Mouse (Mus musculus) splenic B cell, adult 2 months (primary cell): ENCODE measurements around the gene Paxbp1.
A peak's percentile ranks its signal among the peaks of the same experiment; 100 is the strongest.
"Not testable (repeated sequence)": the region's sequence is repeated elsewhere in the genome, so short reads cannot be mapped to it uniquely, and the experiment has no call there.

Source experiments
- DNase-seq: peaks from one replicate; pipeline ENCODE4 v3.0.0-alpha.2; 2011; ENCODE audit warnings: low read depth, low spot score
- H3K27me3 ChIP-seq: 2 replicates; pipeline ENCODE4 v1.6.1; 2012; ENCODE audit warnings: mild to moderate bottlenecking, low read length, moderate library complexity, mixed read lengths; ENCODE audit not compliant: control insufficient read depth, poor library complexity, insufficient read depth, severe bottlenecking
- H3K36me3 ChIP-seq: 2 replicates; pipeline ENCODE4 v1.6.1; 2012; ENCODE audit warnings: mild to moderate bottlenecking, low read length, moderate library complexity, mixed read lengths; ENCODE audit not compliant: control insufficient read depth, poor library complexity, insufficient read depth, severe bottlenecking

The Paxbp1 gene

DNA sequence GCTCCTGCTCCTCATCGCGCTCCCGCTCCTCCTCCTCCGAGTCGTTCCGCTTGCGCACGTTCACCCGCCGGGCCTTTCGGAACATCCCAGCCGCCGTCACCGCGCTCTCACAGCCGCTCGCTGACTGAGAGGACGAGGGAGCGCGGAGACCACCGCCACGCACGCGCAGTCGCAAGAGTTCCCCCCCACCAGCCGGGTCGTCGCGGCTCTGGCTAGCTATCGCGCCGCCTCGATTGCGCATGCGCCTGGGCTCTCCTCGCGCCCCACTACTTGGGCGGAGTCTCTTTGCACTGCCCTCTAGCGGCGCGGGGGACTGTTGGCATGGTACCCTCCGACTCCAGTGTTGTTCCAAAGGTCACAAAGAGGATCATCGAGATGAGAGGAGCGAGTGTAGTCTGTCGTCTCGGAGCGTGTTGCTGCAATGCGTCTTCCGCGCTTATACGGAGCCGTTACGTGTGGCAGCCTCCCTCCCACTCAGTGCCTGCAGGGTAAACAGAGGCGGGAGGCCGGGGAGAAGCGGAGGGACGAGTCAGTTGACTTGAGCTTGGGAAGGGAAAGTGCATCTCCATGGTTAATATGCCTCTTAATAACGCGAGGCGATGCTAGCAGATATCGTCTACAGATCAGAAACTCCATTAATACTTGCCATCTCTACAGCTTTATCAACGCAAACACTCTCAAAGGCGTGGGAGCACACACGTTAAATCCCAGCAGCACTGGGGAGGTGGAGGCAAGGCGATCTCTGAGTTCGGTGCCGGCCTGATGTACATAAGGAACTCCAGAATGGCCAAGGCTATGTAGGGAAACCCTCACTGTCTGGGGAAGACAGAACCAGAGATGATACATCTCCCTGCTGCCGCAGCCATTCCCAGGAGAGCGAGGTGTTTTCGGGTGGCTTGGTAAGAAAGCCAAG lies at the start of gene Paxbp1:
Paxbp1 (minus strand) TSS at position 274 of the 913 bp plus-strand sequence.
- Histone ChIP-seq H3K36me3 (no peaks in the 10 kb centered on the region), H3K27me3 (no peaks in the 10 kb centered on the region)
- peak; percentile 99 for DNase-seq

DNA sequence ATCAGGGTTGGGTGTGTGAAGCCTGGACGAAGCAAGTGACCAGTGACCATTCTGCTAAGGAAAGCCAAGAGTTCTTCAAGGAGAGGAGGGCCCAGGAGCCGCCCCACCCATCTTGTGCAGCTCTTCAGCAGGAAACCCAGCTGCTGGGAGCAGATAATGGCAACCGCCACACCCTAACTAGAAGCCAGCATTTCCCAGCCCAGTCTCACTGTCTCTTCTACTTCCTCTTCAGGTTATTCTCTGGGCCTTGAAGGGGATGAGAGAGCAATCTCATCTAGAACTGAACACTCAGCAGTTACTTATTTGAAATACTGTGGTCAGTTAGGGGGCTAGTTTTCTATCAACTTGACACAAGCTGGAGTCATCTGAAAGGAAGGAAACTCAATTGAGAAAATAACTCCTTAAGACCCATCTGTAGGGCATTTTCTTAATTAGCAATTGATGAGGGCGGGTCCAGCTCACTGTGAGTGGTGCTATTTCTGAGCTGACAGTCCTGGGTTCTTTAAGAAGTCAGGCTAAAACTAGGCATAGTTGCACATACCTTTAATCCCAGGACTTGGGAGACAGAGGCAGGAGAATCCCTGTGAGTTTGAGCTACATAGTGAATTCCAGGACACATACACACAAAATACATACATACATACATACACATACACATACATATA lies 42.4 kb upstream of the Paxbp1 start:
- no peaks in the 10 kb centered on the region for H3K36me3 ChIP-seq
- H3K27me3 ChIP-seq = no peaks in the 10 kb centered on the region
- no peak for DNase-seq

DNA sequence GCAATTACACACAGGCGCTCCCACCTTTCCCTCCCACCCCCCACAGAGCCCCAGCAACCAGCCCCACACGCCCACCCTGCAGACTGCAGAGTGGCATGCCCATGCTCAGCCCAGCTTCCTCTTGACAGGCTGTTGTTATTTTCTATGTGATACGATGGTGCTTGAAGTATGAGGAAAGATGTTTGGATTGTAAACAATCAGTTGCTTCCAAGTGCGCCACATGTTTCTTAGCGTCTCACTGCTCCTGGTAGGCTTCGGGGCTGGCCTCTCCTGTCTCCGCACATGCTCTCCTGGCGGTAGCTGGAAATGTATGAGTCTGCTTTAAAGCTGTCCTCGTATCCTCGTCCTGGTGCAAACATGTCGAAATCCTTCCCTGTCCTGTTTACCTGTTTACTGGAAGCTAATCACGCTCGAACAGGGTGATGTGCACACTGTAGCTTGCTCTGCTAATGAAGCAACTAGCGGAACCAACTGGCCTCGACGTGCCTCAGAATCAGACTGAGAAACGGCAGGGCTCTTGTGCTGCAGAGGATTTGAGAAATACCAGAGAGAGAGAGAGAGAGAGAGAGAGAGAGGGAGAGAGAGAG lies 41.0 kb upstream of the Paxbp1 start:
- DNase-seq = no peak
- Histone ChIP-seq H3K27me3 (no peaks in the 10 kb centered on the region), H3K36me3 (no peaks in the 10 kb centered on the region)

DNA sequence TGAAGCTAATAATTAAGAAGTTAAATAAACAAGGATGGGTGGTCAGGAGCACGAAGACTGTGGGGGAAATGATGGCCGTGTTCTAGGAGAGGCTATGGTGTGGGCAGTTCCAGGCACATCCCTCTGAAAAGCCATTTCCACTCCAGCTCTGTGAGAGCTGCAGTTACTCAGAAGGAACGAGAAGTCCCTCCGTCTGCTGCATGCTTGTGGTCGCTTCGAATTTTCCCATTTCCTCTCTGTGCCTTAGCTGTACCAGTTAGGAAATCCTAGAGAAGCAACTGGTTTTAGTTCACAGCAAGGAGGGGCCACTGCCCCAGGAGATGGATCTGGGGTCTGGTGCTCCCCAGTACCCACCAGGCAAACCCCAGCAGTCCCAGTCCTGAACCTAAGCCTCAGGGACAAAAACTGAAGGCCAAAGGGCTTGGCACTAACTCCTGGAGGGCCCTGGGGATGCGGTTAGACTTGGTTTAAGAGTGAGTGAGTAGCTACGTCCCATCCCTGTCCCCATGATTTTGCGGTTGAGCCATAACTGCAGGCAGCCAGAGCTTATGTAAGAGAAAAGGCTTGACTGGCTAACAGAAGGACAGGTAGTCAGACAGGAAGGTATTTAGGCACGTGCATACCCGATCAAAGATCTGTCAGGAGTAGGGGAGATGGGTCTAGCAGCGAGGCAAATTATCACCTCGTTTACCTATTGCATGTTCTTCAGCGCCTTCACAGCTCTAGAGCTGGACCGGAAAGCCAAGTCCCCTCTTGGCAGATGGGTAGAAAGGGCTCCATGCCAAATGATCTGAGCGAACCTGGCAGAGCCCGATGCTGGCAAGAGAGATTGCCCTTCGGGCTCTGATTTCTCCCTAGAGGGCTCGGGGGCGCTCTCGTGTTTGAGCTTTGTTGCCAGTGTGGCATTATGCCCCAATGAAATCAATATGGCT lies 40.2 kb upstream of the Paxbp1 start:
- Histone ChIP-seq H3K36me3 (no peaks in the 10 kb centered on the region), H3K27me3 (no peaks in the 10 kb centered on the region)
- DNase-seq = no peak

DNA sequence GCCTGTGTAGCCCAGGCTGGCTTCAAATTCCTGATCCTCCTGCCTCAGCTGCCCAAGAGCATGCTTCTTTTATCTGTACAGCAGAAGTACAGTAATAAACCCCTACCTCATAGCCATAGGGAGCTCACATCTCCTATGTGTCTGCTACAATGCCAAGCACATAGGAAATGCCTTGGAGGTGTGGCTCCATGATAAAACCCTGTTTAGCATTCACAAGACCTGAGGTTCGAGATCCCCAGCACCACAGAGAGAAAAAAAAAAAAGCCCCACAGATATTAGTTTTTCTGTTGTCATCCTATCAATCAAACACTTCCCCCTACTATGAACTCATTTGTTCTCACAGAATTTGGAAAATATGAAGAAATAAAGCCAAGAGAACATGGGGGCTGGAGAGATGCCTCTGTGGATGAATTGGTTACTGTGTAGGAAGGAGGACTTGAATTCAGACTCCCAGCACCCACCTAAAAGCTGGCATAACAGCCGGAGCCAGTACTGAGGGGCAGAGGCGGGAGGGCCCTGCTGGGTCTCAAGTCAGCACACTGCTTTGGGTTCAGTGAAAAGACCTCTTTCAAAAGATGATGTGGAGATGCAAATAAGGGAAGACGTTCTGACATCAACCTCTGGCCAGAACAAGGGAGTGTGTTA lies 38.8 kb upstream of the Paxbp1 start:
- Histone ChIP-seq H3K36me3 (no peaks in the 10 kb centered on the region), H3K27me3 (no peaks in the 10 kb centered on the region)
- DNase-seq = no peak

DNA sequence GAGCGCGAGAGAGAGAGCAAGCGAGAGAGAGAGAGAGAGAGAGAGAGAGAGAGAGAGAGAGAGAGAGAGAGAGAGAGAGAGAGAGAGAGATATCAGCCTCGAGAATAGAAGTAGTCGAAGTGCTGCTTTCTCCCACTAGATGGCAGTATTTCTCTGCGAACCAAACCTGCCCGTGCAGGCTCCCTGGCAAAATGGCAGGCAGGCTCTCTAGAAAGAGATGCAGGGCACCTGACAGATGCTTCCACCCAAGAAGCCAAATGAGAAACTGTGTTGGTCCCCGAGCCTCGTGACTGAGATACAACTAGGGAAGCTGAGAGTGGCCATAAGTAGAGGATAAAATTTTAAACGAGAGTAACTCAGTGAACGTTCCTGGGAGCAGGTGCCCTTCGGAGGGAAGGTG lies 37.2 kb upstream of the Paxbp1 start:
- Histone ChIP-seq H3K27me3 (no peaks in the 10 kb centered on the region), H3K36me3 (no peaks in the 10 kb centered on the region)
- peak; percentile 88 for DNase-seq

DNA sequence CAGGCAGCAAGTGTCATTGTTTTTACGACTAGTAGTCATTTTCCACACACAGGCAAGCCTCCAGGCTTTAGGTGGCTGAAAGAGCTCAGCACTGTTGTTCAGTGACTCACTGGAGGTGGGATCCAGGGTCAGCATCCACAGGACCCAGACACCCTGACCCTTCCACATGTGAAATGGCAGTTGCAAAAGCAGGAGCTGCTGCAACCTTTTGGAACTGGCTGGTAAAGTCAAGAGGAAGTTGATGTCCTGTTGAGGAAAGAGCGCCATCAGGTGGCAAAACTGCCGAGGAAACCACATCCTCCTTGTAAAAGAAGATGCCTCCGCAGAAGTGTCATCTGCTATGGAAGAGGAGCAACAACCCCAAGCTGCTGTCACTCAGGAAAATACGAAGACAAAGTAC lies 31.8 kb upstream of the Paxbp1 start:
- H3K36me3 ChIP-seq = no peaks in the 10 kb centered on the region
- H3K27me3 ChIP-seq = no peaks in the 10 kb centered on the region
- DNase-seq = peak; percentile 50

DNA sequence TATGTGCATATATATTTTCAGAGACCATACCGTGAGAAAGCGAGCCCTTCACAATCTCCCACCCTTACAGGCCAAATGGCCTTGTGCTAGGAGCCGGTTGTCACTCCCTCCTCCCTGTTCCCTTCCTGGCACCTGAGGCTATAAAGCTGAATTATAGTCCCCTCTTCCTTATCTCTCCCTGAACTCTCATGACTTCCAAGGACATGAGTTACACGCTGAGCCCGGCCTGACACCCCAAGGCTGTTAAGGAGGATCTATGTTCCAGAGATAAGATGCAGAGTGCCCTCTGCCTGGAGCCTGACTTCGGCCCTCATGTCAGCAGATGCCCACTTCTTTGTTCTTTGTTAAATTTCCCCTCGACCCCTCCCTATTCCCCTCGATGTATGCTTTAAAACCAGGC lies 31.1 kb upstream of the Paxbp1 start:
- H3K27me3 ChIP-seq, DNase-seq, H3K36me3 ChIP-seq: not testable (repeated sequence)

DNA sequence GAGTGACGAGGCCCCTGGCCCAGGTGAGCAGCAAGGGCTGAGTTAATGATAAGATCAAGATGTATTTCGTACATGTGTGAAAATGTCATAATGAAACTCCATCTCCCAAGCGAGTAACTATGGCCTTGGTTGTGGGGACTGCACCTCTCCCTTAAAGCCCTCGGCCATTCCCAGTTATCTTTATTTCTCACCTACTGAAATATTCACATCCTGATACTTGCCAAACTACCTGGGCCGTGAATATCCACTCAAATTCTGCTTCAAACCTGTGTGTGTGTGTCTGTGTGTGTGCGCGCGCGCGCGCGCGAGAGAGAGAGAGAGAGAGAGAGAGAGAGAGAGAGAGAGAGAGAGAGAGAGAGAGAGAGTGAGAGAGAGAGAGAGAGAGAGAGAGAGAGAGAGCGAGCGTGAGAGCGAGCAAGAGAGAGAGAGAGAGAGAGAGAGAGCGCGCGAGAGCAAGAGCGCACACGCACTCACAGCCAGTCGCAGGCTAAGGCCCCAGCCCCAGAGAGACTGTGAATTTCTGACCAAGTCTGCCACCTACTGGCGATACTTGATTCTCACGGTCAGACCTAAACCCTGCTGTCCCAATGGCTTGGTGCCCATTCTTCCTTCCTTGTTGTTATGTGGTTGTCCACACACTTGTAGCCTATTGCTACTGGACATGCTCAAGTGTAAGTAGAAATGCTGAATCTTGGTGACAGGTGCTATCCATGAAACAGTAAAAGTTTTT lies 29.0 kb upstream of the Paxbp1 start:
- peak; percentile 89 for DNase-seq
- no peaks in the 10 kb centered on the region for H3K27me3 ChIP-seq
- H3K36me3 ChIP-seq = no peaks in the 10 kb centered on the region

DNA sequence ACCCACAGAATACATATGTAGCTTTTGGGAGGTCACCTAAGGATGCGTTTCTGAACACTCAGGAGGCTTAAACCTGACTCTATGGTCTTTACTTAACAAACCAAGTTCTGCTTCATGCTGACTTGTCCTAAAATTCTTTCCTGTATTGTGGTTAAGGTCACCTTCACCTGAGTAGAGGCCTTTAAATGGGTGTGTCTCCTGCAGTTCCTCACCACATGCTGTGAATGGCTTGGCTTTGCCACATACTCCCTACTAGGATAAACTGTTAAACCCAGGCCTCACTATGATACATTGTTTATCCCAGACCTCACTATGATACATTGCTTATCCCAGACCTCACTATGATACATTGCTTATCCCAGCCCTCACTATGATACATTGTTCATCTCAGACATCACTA lies 27.9 kb upstream of the Paxbp1 start:
- DNase-seq = no peak
- no peaks in the 10 kb centered on the region for H3K27me3 ChIP-seq

DNA sequence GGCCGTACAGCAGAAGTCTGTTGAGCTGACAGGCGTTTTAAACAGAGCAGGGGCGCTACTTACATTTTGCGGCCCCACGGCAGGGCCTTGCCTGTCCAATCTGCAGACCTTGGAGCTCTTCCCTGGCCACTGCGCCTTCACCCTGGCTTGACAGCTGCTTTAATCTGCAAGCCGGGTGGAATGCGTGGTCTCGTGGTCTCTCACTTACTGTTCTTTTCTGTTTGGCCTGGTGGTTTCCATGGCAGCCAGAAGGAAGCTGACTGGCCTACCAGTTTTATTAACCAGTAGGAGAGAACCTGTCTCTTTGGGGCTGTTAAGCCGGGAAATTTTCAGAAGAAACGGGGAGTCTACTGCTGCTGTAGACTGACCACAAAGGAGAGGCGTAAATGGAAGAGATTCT lies 24.6 kb upstream of the Paxbp1 start:
- no peaks in the 10 kb centered on the region for H3K27me3 ChIP-seq
- DNase-seq = no peak

More for the DNA sequence above, 27.9 kb upstream of the Paxbp1 start:
- no peaks in the 10 kb centered on the region for H3K36me3 ChIP-seq

DNA sequence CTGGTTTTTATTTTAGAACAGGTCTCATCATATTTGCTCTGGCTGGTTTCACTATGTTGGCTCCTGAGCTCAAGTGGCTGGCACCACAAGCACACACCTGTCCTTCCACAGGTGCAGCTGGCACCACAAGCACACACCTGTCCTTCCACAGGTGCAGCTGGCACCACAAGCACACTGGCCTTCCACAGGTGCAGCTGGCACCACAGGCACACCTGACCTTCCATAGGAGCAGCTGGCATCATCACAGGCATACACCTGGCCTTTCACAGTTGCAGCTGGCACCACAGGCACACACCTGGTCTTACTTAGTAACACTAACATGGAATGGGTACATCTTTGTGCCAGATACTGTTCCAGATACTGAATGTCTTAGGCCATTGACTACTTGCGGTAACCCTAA lies 22.8 kb upstream of the Paxbp1 start:
- DNase-seq = no peak
- H3K36me3 ChIP-seq = no peaks in the 10 kb centered on the region
- no peaks in the 10 kb centered on the region for H3K27me3 ChIP-seq

More for the DNA sequence above, 24.6 kb upstream of the Paxbp1 start:
- H3K36me3 ChIP-seq = no peaks in the 10 kb centered on the region

DNA sequence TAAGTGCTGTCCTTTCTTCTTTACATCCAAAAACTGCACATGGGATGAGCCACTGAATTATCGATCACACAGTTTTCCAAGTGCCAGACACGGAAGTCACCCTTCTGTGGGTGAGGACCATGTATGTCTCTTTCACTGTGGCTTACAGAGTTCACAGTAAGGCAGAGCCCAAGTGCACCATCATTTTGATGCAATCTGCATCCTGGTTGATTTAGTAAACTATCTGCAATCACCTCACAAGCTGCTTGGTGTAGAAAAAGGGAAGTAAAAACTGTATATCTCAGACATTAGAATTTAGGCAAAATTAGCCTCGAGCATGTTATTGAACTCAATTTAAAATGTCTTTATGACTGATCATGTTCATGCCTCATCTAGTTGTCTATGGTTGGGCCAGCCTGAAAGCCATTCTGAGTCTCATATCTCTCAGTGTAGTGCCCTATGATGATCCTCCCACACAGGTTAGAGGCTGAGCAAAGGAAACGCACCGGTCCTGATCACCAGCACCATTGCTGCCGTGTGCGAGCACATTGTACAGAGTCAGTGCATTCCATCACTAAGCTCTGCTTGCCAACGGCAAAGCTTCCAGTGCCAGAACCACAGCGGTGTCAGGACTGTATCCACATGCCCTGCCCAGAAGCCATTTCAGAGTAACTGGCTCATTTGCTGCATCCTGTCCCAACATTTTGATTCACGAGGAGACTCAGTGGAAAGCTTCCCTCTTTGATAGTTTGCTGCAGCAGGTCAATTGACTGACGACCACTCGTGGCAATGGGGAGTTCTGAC lies 20.4 kb upstream of the Paxbp1 start:
- DNase-seq = no peak
- Histone ChIP-seq H3K36me3 (no peaks in the 10 kb centered on the region), H3K27me3 (no peaks in the 10 kb centered on the region)
